Mouse (Mus musculus) cerebellum, adult 11-12 months (tissue): Measurements from ENCODE around the gene Tjp3.

Source experiments
- DNase-seq: peaks from one replicate; pipeline ENCODE4 v3.0.0; 2022

Gene Tjp3

DNA sequence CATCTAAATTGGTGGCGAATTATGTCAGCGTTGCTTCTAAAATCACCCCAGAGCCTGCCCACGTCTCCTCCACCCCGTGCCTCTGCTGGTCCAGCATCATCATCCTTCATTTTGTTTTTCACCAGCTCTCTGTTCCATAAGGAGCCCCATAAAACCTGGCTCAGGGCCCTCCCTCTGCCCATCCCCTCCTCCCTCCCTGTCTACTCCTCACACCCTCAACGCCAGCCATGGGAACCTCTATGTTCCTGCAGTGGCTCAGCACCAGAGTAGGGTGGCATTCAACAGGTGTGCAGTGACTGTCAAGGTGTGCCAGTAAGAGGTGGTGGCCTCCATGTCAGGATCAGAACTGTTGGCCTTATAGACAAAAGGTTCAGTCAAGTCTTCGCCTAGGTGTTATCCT lies 3.8 kb upstream of the Tjp3 start:
- peak; percentile 75 for DNase-seq

DNA sequence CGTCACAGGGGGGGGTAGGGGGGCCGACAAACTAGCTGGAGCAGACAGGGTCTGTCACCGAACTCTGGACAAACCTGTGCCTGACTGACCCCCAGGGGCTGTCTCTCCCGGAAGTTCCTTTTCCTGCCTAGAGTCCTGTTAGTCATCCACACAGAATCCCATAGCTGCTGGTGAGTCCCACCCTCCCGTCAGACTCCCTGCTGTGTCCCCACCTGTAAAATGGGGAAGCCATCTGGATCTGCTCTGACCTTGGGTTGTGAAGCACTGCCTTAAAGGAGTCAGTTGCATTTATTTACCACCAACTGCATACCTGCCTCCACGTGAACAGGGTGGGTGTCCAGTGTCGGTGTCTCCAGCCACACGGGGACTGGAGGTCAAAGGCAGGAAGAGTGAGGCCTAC lies 3.1 kb upstream of the Tjp3 start:
- peak; percentile 92 for DNase-seq

DNA sequence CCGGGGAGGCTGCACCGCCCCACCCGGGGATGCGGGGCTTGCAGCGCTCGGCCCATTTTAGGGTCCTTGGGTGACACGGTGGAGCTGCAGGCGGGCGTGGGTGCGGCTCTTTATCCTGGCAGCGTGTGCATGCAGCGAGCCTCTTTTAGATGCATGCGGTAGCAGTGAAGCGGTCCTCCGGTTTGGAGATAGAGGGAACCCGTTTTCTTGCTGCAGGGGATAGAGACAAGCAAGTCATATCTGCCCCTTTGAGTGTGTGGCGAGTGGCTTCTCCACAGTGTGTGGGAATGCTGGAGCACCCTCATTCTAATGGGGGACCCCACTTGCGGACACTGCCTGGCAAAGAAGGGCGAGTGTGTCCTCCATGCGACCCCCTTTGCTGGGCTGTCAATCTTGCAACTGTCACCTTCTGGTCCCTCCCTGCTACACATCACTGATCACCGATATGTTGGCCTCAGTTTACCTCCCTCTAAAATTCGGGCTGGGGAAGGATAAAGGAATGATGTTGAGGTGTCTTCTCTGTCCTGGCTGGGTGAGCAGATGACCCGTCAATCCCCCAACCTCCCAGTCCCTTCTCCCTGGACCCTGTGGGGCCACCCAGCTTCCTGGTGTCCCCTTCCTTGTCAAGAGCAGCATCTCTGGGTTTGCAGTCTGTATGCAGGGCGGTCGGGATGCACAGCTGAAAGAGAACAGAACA lies 2.1 kb upstream of the Tjp3 start:
- DNase-seq: no peak

DNA sequence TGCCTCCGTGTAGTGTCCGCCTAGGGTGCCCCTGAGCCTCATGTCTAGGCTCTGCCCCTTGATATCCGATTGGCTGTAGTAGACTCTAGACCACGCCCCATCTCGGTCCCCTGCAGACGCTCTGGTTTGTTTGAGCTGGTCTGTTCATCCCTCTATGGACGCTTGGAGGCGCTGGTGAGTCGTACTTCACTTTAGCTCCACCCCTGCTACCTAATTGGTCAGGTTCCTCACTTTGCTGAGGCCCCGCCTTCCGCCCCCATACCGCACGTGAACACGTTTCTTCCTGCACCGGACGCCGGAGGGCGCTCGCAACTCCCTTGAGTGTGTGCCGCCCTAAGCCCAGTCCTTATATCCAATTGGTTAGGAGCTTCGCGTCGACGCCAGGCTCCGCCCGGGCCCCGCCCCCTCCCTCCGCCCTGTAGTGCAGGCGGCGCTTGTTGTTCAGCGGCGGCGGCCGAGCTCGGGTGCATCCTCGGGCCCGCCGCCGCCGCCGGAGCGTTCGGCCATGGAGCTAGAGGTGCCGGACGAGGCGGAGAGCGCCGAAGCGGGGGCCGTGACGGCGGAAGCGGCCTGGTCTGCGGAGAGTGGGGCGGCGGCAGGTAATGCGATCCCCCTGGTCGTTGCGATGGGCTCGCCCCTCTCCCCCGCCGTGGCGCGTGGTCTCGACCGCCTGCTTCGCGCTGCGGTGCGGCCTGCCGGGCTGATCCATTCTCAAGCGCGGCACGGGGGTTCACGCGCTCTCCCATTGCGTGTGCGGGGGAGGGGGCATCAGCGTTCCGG lies 1.4 kb upstream of the Tjp3 start, which contains the start of gene Pip5k1c:
Gene Pip5k1c, plus strand, starts transcription at position 410 of the 780 bp plus-strand sequence.
- DNase-seq: peak; percentile 100

DNA sequence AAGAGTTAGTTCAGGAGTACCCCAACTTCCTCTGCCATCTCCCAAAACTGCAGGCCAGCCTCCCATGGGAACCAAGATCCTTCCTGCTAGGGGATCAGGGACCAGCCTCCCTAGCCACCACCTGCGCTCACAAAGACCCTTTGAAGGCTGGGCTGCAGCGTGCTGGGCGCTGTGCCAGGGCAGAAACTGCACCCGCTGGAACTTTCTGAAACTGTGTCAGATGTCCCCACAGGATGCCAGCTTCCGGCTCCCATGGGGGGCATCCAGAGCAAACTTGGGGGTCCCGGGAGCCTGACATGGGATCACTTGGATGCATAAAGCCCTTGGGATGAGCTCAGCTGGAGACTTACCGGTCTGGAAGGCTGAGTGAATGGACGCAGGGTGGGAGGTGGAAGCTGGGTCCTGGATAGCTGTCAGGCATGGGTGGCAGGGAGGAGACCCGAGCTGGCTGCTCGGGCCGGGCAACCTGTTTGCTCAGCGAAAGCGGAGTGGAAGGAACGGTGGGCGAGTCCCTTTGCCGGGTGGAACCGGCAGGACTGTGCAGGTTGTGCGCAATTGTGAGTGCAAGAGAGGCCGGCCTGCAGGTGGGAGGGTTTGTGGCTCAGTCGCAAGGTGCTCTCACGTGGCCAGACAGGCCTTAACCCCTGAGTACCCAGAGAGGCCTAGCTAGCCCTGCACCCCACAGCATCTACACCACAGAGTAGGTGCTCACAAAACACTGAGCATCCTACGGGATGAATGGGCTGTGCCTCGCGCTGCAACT lies 502 bp downstream of the Tjp3 start:
- DNase-seq: peak; percentile 74

DNA sequence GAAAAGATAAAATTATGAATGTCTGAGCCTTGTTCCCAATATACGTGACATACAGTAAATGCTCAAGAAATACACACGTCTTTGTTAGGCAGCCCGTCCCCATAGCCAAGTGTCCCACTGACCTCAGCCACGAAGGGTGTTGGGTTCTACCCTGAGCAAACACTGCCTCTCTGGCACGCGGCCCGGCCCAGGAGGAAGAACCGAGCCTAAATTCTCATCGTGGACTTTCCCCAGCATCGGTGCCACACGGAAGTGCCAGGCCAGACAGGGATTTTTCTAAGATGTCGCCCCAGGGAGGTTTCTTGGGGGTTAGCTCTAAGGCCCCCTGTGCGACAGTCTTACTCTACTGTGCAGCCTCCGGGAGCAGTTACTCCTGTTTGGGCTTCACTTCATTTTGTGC lies 1.6 kb downstream of the Tjp3 start:
- peak; percentile 62 for DNase-seq

DNA sequence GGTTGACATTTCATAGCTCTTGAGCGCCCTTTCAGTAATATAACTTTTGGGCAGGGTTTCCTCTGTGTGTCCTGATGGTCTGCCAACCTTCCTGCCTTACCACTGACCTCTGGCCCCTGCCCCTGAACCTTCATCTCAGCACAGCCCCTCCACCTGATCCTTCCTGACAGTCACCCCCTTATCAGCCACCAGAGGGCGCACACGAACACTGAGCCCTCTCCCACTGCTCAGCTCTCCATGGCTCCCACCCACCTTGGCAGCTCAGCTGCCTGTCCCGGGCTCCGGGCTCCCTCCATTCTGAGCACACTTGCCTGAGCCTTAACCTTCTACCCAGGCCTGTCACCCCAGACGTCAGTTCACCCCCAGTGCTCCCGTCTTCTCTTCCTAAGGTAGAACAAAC lies 2.1 kb downstream of the Tjp3 start:
- DNase-seq: peak; percentile 77

DNA sequence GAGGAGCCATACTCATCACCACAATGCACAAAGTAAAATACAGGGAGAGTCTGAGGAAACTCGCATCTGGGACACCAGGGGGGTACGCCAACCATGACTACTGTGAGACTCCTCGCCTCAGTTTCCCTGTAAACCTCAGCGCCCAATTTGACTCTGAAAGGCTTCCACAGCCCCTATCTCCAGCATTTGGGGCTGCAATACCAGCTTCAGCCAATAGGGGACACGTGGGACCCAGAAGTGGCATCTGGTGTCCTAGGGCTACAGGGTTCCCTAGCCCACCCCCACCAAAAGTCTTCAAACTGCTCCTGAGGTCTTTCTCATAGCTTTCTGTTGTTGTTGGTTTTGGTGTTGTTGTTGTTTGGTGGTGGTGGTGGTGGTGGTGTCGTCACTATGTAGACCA lies 2.8 kb downstream of the Tjp3 start:
- DNase-seq: peak; percentile 57

DNA sequence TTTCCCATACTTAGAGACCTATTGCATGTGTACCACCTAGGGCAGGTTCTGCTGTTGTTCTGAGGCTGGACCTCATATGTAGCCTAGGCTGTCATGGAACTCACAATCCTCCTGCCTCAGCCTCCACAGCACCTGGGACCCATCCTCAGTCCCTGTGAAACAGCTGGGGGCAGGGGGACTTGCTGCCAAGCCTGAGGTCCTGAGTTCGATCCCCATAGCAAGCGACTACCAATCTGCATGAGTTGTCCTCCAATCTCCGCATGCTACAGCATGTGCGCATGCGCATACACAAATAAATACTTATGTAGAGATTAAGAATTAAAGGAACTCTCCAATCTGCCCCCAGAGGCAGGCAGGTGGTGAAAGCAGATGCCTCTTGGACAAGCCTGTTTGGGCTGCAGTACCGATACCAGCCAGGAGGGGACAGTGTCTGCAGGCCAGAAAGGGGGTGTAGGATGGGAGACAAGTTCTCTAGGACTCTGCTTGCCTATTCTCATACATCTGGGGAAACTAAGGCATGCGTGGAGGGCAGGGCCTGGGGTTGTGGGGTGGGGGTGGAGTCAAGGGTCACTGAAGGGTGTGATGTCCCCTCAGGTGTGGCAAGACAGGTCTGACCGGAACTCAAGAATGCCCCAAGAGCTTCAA lies 3.7 kb downstream of the Tjp3 start:
- DNase-seq: peak; percentile 69

DNA sequence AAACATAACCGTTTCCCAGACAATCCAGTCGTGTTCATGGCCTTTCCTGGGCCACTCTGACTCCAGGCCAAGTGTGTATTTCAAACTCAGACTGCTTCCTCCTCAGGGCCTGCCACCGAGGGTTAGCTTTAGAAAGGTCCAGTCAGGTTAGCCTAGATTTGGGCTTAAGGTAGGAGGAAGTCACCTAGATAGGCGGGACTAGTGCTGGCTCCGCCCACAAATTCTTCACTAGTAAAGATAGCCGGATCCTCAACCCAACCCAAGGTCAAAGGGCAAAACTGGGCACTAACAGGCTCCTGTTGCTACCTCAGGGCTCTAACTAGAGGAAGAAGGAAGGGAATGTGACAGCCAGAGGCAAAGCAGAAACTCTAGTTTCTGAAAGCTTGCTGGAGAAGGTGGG lies 4.8 kb downstream of the Tjp3 start:
- no peak for DNase-seq

DNA sequence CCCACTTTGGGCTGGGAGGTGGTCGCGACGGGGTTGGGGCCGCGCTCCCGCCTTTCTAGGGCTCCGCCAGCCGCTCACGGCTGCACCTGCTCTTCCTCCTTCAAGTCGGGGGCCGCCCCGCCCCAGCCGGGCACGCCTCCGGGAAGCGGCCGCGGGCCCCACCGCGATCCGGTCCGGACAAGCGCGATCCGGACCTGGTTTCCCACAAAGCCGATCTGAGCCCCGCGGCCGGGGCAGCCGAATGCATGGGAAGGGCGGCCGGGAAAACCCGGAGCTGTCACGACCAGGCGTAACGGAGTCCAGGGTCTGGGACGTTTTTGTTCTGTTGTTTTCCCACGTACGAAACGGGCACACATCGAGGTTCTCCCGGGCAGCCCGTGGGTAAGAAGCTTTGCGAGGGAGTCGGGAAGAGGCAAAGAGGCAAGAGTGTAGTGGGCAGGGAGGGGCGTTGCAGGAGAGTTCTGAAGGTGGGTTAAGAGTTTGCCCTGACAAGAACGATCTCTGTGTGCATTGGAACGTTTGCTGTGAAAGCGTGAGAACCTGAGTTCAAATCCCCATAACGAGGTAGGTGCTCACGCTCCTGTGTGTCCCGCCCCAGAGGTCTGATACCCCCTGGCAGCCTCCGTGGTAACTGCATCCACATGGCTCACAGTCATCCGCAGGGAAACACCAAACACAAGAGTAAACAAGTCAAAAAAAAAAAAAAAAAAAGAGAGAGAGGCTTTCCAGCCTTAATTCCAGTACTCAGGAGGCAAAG lies 5.5 kb downstream of the Tjp3 start:
- DNase-seq: peak; percentile 76

DNA sequence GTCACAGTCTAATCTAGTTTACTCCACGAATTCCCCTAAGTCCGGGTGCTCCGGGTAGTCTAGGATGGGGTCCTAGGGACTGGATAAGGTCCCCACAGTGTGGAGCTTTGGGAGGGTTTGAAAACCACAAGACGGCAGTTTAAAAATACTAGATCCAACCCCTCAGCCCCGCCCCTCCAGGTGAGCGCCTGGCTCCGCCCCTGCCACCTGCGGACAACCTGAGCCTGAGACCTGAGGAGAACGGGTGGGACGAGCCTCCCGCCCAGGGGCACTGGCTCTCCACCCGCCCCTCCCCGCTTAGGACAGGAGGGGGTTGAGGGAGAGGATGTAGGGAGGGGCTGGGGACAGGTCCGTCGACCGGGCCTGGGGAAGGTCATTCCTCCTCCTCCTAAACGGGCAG lies 6.7 kb downstream of the Tjp3 start:
- peak; percentile 55 for DNase-seq

DNA sequence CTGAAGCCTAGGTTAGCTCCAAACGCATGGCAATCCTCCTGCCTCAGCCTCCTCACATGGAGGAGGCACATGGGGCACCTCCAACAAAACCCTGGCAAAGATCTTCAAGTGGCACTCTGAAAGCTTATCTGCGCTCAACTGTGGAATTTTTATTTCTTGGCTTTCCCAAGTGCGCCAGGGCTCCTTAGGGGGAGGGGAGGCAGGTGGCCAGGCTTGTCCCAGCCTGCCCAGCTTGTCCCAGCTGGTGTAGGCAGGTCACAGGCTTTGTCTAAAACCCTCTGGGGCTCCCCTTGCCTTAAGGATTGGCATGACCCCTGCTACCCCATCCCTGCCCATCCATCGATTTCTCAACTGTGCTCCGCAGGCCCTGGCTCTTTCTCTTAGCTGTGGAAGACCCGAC lies 7.2 kb downstream of the Tjp3 start:
- no peak for DNase-seq

DNA sequence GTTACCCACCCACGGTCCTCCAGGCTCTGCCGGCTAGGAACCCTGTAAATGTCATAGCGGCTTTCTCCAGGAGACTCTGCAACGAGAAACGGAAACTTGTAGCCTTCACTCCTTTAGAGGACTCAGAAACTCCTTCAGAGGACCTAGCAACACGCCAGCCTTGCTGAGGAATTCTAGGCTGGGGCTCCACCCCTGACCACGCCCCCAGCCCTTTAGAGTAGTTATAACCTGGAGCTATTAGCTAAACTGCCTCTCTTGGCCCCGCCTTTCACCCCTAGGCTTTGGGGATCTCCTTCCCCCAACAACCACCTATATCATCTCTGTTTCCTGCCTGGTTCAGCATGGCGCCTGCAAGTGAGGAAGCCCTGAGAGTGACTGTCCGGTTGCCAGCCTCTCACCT lies 11.9 kb downstream of the Tjp3 start:
- no peak for DNase-seq

DNA sequence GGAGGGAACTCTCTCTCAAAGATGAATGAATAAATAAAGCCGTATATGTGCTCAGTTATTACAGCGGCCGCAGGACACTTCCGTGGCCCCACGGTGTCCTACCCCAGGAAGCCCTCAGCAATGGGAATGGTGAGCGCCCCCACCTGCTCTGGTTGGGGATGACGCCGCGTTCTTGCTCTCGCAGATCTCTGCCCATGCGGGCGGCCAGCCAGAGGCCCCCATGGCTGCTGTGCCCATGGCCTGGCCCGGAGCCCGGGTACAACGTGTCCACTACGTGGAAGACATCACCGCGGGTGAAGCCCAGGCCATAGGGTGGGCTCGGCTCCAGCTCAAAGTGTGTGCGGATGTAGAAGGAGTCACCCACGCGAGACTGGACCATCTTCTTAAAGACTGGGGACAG lies 13.7 kb downstream of the Tjp3 start:
- peak; percentile 54 for DNase-seq

DNA sequence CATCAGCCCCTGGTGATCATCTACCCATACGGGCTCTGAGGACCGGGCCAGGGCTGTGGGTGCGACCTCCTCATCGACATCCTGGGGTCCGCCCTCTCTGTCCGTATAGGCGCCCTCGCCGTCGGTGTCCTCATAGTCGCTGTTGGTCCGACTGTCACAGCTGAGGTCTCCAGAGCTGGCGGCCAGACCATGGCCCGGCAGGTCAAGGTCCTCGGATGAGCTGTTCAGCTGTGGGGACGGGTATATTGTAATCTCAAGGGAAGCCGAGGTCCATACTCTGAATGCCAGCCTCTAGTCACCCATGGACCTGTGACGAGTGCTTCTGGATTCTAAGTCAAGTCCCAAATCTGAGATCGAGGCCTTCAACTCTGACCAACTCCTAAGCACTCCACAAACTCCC lies 17.5 kb downstream of the Tjp3 start:
- no peak for DNase-seq

DNA sequence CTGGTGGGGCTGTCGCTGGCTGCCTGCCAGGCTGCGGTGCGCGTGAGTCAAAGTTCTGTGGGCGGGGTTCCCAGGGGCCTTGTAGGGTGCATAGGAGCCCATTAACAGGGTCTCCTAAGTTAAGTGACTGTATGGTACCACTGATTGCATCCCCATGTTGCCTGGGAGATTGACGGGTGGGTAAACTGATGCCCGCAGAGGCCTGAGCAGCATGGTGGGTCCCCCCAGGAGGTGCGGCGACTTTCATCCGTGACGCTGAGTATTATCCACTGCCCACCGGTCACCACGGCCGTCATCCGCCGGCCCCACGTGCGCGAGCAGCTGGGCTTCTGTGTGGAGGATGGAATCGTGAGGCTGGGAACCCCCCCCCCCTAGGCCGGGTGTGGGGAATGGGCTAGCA lies 19.0 kb downstream of the Tjp3 start:
- DNase-seq: no peak

DNA sequence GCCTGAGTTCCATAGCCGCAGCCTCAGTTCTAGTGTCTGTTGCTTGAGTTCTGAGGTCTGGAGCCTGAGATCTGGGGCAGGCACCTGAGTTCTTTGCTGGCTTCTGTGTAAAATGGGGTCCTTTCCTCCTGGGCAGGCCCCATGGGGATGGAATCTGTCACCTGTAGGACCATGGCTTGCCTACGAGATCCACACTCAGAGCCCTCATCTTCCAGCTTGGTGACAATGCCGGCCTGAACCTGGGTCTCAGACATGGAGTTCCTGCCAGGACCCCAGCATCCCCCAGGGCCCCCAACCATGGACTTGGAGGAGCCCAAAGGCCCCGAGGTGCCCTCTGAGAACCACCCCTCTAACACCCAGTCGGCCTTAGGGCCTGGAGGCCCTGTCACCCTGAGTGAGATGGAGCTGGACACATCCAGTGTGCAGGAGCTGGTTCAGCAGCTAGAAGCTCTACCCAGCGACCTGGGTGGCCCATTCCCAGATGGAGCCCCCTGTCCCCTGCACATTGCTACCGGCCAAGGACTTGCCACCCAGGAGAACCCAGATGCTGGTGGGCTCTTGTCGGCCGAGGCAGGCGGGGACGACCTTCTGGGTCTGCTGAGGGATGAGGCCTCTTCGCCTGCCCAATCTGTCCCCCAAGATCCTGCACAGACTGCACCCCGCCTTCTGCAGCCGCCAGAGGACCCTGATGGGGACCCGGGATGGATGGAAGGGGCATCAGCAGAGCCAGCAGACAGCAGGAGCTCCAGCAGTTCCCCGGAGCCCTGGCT lies 22.6 kb downstream of the Tjp3 start:
- peak; percentile 74 for DNase-seq

DNA sequence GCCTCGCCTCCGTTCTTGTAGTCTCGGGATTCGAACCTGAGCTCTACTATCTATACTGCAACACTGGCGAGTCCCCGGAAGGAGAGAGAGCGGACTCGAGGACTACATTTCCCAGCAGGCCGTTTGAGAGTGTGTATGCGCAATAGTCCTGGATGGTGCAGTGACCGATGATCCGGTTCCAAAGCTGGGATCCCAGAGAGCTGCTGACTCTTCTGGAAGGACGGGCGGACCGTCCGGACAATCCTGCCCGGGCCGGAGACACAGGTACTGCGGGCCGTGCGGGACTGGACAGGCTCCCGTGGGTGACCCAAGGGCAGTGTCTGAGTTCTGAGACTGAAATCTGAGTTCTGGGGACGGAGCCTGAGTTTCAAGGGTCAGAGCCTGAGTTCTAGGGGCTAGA lies 23.3 kb downstream of the Tjp3 start:
- DNase-seq: peak; percentile 89

DNA sequence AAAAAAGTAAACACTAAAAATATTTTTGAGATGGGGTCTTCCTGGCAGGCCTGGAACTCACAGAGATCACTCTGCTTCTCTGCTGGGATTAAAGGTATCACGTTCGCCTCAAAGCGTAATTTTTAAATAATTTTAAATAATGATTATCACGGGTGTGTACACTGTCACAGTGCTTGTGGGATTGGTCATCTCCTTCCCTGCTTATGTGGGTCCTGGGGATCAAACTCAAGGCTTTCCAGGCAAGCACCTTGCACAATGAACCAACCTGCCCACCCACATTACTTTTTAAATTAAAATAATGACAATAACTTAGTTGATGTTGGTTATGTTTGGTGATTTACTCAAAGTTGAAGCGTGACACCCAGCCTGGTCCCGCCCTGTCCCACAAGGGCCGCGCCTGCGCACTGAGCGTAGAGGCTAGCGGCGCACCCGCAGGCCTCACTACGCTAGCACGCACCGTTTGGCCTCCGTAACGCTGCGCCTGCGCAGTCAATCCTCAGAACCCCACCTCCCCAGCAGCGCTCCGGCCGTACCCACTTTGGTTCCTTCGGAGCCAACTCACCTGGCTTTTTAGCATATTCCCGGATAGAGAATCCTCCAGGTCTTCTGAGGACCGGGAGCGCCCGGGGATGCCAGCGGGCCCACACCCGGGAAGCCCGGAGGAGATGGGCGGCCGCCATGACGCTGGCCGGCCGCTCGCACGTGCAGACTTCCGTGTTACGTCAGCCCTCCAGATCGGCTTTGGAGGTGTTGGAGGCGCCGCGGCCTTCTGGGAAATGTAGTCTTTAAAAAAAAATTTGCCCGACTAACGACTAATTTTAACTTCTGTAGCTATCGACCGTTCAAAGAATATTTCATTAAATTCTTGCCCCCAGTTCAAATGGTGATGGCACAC lies 24.9 kb downstream of the Tjp3 start, which contains the start of the genes Mrpl54 and Apba3:
Gene Mrpl54, minus strand, starts transcription at position 724 of the 895 bp plus-strand sequence.
Gene Apba3, plus strand, starts transcription at position 750 of the 895 bp plus-strand sequence.
- DNase-seq: peak; percentile 97
